Mouse (Mus musculus) kidney, adult 2 months (tissue): ENCODE data around the gene Fam219a.

Source experiments
- CTCF ChIP-seq: fragments of 200-500 bp; conservative IDR thresholded peaks from 2 replicates; pipeline ENCODE4 v1.5.1; 2011; ENCODE audit warnings: low read depth, mild to moderate bottlenecking, control low read depth, low read length, moderate library complexity, mixed read lengths; ENCODE audit not compliant: insufficient read depth, insufficient read length
- POLR2A ChIP-seq: fragments of 200-500 bp; IDR thresholded peaks from one replicate; pipeline ENCODE4 v1.6.1; 2011; ENCODE audit warnings: low read depth, low read length, control low read depth

- TF ChIP-seq POLR2A (no peak), CTCF (no peak)
Observed at GRCm38 (mm10) chr4:41492951-41493350, 76.4 kb downstream of the Fam219a start.
